Mouse (Mus musculus) brain, embryonic 14.5 days (tissue): ENCODE data around the gene Bcl11a. TPM values are rescaled to one million over a fixed set of nuclear protein-coding genes. Genes with fewer than 3 reads are reported as not detected.

Experiments
- DNase-seq: peaks from one replicate; pipeline ENCODE4 v3.0.0-alpha.2; 2011; ENCODE audit warnings: low read depth
- CTCF ChIP-seq: fragments of 200-500 bp; IDR thresholded peaks from 2 replicates; pipeline ENCODE4 v1.5.1; 2012; ENCODE audit warnings: inconsistent platforms, mild to moderate bottlenecking, moderate library complexity, borderline replicate concordance; ENCODE audit not compliant: insufficient read depth, insufficient read length; ENCODE audit errors: extremely low read depth
- POLR2A ChIP-seq: fragments of 200-500 bp; IDR thresholded peaks from 2 replicates; pipeline ENCODE4 v1.6.1; 2012; ENCODE audit warnings: mild to moderate bottlenecking, inconsistent platforms, borderline replicate concordance; ENCODE audit not compliant: poor library complexity, insufficient read depth, insufficient read length, severe bottlenecking; ENCODE audit errors: extremely low read depth
- polyA plus RNA-seq: library from polyadenylated mRNA; depleted of rRNA; stranded (reverse); fragments of >200 nt; gene quantifications from 2 replicates; pipeline ENCODE4 v1.2.3, GENCODE M21; 2012; rRNA removed

Bcl11a gene
- polyA plus RNA-seq, 1 experiment: 88.6 TPM

GRCm38 (mm10) chr11:24203489-24203888 lies 125.6 kb downstream of the Bcl11a start:
- TF ChIP-seq CTCF (no peak), POLR2A (no peak)
- no peak for DNase-seq

GRCm38 (mm10) chr11:24208951-24209351 lies 131.1 kb downstream of the Bcl11a start:
- TF ChIP-seq CTCF: no peak
- no peak for TF ChIP-seq POLR2A
- DNase-seq: peak; percentile 14

- no peak for DNase-seq
- no peak for TF ChIP-seq POLR2A
- TF ChIP-seq CTCF: no peak
These were observed 136.8 kb downstream of the Bcl11a start for GRCm38 (mm10) chr11:24214509-24215134.

- no peak for DNase-seq
- no peak for TF ChIP-seq POLR2A
- TF ChIP-seq CTCF: 0 out of 2 replicates have a peak, but pooled peaks have one; percentile 5
These were observed 140.0 kb downstream of the Bcl11a start for GRCm38 (mm10) chr11:24217741-24218333.

- no peak for DNase-seq
- no peak for TF ChIP-seq CTCF
- TF ChIP-seq POLR2A: no peak
These were observed 143.9 kb downstream of the Bcl11a start for GRCm38 (mm10) chr11:24221601-24222307.

Other genes starting within 250 kb of the Bcl11a start
- 19.4 and 19.8 TPM in 2 replicates for gene Papolg, start 182.8 kb upstream of the Bcl11a start, polyA plus RNA-seq
- gene A830031A19Rik, start 3.0 kb upstream of the Bcl11a start, polyA plus RNA-seq: 0.15 and 0.16 TPM in 2 replicates